Mouse (Mus musculus) testis, postnatal 14 days (tissue): Measurements from ENCODE around the gene Mfsd4a.

ENCODE experiments used
- DNase-seq: peaks from one replicate; pipeline ENCODE4 v3.0.0; 2021; ENCODE audit warnings: low spot score

Gene Mfsd4a

DNA sequence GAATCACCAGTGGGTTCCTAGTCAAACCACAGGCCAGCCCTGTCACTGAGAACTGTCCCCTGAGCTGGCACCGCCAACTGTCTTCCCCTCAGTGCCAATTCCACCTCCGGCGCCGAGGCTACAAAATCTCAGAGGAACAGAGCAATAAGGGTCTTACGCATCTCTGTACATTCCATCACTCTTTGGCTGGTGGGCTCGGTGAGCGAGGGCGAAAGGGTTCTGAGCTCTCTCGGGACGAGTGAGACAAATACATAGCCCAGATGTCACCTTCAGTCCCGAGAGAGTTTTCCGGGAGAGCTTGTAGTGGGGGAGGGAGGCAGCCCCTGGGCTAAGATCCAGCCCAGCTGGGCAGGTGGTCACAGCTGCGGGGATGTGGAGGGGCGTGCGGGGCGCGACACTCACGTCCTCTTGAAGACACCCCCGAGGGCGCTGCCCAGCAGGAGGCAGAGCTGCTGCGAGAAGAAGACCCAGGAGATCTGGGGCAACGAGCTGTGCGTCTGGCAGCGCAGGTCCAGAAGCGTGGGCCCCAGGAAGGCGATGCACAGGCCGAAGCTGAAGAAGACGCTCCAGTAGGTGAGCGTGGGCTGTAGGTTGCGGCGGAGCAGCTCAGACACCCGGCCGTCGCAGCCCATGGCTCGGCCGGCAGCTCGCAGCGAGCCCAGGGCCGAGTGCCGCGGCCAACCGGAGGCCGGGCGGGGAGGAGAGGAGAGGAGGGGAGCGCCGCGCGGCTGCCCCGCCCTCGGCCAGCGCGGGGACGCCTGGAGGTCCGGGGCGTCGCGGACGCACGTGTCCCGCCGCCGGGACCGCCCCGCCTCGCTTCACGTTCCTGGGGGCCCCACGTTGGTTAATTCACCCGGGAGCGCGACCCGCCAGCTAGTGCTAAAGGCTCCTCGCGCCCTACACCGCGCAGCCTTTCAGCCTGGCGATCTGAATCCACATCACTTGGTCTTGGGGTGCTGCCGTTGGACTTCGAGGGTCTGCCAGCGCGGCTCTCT is at the start of gene Mfsd4a:
Mfsd4a (minus strand) TSS at position 802 of the 995 bp plus-strand sequence.
- DNase-seq, result peak; percentile 30

DNA sequence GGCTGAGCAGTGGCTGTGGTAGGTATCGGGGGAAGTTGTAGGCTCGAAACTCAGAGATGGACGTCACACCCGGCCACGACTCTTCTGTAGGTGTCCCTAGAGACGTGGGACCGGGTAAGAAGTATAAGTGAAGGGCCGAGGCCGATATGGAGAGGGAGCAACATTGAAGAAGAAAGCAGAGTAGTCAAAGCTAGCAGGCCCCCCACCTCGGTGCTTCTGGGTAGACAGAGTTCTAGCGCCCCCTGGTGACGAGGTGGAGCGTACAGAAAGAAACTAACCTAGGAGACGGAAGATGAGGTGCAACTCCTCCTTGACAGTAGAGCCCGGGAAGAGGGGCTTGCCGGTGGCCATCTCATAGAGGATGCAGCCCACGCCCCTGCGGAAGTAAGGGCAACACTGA is 48.7 kb upstream of the Mfsd4a start:
- DNase-seq, result peak; percentile 74

DNA sequence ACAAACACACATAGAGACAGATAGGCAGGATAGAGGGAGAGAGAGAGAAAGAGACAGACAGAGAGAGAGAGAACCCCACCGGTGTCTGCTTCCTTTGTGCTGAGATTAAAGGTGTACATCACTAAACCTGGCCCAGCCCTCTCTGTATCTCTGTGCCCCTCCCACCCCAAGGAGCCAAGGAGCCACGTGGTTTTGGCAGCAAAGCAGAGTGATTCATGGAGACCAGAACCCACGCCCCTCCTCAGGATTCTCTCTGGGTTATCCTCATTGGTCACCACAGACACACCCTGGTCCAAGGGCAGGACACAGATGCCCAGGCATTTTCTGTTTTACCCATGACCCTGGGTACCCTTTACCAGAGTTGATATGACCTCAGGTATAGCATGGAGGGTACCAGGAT is 45.2 kb upstream of the Mfsd4a start:
- DNase-seq, result no peak

DNA sequence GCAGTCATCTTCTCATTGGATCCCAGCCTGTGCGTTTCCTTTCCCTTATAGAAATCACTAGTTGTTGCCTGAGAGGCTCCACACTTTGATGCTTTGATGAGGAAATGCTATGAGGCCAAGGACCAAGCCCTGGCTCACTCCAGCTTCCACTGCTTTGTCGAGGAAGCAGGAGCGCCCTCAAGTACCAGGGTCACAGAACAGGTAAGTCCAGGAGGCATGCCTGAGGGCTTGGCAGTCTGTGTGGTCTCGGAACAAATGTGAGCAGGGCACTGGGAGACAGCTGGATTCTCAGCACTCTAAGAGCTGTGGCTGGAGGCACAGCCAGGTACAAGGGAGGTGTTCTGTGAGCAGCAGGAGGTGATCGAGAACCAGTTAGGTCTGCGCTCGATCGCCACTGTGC is 44.6 kb upstream of the Mfsd4a start:
- DNase-seq, result no peak

DNA sequence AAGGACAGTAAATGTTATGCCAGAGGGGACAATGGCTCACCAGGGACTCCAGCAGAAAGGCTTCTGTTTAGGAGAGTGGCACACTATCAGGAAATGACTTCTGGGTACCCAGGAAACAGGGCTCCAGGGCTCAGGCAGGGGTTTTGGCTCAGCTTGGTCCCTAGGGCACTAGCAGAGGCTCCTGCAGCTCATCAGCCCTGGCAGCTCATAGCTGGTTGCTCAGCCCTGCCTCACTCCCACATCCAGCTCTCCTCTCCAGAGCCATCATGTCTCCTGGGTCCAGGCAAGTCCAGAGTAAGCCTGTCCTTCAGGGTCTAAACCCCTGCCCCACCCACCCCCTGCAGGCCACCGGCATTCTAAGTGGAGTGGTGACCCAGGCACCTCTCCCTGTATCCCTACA is 43.5 kb upstream of the Mfsd4a start:
- no peak for DNase-seq

DNA sequence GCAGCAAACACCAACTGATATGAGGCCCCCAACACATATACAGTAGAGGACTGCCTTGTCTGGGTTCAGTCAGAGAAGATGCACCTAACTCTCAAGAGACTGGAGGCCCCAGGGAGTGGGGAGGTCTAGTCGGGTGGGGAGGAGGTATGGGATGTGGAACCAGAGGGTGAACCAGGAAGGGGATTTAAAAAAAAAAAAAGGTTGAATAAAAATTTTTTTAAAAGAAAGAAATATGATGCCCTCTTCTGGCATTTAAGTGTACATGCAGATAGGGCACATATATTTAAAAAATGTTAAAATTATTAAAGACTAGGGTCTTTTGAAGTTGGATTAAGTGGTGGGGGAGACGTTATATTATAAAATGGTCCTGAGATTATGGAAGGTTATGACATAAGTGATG is 41.5 kb upstream of the Mfsd4a start:
- no peak for DNase-seq

DNA sequence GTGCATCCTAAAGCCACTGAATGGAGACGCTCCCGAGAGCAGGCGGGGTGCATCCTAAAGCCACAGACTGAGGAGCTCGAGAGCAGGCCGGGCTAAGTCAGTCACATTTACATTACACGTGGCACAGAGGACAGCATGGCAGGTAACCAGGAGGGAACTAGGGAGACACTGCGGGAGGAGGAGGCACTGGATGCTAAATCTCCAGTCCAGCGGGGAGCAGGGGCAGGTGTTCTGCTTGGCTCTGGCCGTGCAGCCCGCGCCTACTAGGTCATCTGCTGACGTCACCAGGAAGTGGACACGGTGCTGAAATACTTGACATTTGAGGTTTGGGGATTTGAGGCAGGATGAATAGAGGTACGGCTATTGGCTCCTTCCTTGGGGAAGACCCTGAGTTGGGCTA is 36.5 kb upstream of the Mfsd4a start:
- DNase-seq, result no peak

DNA sequence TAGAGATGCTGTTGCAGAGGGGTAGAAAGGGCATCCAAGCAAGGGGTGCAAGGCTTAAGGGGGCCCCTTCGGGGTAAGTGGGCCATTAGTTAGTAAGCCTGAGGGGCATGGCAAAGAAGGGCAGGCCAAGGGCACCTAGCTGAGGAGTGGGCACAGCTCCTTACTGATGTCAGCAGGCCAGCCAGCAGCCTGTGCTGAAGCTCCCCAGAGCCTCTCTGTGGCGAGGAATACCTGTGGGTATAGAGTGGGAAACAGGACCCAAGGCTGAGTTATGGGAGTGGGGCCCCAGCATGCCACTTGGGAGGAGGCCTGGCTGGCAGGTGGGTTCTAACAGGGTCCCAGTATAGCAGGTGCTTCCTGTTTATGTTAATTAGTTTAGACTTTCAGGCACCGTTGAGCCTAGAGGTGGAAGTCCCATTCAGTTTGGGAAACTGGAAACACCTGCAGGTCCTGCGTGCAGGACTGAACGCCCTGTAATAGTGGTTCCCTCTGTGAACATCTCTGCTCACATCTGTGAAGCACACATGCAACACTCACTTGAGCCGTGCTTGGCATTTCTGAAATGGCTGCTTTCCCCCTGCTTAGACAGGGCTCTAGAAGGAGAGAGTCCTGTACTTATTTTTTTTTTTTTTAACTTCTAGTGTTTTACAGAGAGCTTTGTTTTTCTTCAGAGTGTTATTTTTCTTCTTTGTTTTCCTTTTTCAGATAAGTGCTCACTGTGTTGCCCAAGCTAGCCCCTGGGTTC is 34.3 kb upstream of the Mfsd4a start:
- DNase-seq, result no peak

DNA sequence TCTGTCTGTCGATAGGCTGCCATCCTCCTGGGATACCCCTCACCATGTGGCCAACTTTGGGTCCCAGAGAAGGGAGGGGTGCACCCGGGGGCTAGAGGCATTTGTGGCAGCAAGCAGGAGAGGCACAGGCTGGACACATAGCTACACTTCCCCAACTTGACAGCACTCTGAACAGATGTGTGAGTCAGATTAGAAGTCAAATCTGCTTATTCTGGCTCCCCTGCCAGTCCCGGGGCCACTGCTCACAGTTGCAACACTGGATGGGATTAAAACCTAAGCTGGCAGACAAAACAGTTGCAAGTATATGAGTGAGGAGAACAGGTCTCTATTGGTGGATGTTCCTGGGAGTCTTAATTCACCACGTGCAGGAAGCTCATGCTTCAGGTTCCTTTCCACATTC is 31.9 kb upstream of the Mfsd4a start:
- no peak for DNase-seq

DNA sequence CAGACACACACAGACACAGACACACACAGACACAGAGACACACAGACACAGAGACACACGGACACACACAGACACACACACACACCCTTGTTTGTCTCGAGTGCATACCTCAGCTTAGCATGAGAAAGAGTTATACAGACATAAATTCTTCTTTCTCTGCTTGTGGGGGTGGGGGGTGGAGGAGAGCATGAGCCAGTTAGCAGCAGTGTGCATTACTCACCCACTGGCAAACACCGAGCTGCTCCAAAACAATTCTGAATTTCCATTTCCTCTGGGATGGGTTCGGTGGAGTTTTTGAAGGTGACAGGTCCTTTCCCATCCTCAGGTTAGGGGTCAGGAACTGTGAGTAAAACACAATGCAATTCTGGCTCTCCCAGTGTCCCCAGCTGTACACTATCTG is 31.2 kb upstream of the Mfsd4a start:
- no peak for DNase-seq

DNA sequence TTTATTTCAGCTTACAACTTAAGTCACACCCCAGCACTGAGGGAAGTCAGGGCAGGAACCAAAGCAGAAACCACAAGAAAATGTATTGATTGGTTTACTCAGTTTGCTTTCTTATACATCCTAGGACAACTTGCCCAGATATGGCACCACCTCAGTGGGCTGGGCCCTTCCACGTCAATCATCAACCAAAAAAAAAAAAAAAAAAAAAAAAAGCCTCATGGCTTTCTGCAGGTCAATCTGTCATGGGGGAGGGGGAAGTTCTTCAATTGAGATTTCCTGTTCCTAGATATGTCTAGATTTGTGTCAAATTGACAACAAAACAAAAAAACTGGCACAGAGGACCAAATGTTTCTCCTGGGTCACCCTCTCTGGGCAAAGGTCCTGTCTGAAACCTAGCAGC is 30.2 kb upstream of the Mfsd4a start:
- no peak for DNase-seq

DNA sequence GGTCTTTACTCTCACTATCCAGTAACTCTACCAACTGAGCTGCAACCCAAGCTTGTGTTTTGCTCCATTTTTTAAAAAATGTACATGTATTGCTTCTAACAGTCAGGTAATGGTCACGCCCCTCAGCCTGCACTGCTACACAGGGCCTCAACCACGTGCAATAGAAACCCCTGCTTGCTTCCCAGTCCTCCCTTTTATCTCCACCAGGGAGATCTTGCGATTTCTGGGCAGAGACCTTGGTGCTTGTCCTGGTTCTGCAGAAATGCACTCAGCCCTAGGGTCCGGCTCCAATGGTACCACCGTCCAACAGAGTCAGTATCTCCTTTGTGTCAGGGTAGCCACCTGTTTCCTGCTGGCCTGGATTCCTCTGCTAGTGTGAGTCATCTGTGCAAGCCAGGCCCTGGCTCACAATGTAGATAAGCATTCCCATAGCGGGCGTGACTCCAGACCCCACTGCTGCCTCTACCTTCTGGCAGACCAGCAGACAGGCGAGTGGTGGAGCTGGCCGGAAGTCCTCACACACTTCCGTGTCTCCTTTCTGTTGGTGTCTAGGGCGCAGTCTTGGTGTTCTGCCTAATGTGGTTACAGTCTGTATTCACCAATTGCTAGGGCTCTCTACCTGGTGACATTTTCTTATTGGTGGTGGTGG is 27.6 kb upstream of the Mfsd4a start:
- DNase-seq, result no peak

DNA sequence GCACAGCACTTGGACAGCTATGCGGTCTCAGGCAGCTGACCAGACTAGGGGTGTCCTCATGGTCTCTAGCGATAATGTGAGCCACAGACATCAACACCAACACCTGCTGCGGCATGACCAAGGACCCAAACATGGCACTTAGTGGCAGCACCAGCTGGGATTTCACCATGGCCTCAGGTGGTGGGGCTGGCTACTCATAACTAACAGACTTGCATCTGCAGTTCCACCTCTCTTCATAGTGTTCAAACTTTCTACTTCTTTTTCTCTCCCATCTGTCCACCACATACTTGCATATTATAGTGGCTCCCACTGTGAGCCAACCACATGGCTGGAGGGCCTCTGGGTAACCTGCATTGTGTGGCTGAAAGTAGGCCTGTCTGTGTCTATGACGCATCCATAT is 25.4 kb upstream of the Mfsd4a start:
- no peak for DNase-seq

DNA sequence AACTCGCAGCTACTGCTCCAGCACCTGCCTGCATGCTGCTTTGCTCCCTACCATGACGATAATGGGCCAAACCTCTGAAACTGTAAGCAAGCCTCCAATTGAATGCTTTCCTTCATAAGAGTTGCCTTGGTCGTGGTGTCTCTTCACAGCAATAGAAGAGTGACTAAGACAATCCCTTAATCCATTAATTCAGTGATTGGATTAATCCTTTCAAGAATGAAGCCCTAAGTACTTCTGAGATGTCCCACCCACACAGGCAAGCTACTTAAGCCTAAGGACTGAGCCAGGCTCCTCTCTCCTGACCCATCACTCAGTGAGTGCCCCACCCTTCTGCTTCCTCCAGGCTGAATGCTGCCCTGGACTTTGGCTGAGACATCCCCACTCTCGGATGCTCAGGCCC is 22.4 kb upstream of the Mfsd4a start:
- no peak for DNase-seq

DNA sequence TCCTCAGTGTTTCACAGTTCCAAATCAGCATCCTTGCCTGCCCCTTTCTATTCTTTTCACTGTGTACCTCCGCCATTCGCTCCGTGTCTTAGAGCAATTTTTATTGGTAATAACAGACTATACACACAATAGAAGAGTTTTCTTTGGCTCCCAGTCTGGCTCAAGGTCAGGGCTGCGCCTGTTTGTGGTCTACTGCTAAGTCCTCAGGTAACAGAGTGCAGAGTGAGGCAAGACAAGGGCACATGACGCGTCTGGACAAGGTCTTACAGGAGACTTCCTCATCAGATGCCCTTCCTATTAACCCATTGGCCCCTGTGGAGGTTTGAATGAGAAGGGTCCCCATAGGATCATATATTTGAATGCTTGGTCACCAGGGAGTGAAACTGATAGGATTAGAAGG is 21.9 kb upstream of the Mfsd4a start:
- no peak for DNase-seq

DNA sequence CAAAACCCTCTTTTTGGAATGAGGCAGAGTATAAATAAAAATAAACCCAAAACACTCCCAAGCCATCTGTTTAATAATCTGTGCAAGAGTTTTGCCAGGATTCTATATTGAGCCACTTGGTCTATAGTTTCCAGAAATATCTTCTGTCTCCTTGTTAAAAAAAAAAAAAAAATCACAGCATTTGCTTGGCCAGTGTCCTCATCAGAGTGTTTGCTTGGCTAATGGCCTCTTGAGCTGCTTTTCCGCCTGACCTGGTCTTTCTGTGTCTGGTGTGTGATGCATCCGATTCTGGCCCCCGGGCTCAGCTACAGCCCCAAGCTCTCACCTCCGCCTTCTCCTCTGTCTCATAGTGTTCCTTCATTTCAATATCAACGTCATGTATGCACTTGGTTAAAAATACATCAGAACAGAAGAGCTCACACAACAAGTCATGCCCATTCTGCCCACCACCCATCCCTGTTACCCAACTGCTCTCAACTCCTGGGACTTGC is 20.4 kb upstream of the Mfsd4a start:
- no peak for DNase-seq

DNA sequence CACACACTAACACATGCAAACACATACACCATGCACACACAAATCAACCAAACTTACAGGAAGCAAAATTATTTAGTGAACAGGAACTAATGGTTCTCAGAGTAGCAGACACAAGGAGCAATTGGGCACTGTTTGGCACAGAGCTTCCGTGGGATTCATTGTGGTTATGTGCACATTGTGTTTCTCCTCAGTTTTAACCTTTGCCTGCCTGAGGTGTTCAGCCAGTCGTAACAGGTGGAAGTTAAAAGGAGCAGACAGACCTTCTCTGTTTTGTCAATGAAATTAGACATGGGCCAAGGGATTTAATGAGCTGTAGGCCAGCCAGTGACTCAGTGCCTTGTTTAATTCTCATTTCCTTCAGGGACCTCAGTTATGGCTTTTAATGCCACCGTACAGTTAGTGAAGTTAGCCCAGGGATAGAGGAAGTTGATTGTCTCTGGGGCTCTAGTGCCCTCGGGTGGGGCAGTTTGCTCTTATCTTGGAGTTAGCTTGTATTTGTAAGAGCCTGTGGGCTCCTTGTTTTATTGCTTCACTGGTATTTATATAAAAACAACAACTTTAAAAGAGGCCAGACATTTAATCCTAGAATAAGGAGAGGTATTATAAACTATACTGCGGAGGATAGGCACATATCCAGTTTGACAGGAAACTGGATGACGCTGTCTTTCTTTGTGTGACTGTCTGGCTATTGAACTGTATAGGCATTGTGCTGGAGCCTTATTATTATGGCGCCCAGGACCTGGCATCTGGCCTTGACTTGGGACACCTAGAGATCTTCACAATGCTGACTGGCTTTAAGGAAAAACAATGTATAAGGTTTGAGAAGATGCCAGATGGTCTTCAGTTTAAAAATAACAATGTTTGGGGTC is 17.6 kb upstream of the Mfsd4a start:
- DNase-seq, result no peak

DNA sequence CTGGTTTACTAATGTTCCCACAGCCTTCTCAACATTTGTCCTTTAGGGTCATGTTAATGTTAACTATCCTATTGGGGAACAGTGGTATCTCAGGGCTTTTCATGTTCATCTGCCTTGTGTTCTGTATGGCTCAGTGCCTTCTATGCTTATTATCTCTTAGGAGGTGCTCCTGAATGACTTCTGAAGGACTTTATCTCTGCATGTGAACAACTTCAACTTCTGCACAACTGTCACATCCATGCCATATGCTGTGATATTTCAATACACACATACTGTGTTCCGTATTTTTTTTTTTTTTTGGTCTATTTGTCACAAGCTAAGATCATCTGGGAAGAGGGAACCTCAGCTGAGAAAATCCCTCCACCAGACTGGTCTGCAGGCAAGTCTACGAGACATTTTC is 10.6 kb upstream of the Mfsd4a start:
- DNase-seq, result no peak

DNA sequence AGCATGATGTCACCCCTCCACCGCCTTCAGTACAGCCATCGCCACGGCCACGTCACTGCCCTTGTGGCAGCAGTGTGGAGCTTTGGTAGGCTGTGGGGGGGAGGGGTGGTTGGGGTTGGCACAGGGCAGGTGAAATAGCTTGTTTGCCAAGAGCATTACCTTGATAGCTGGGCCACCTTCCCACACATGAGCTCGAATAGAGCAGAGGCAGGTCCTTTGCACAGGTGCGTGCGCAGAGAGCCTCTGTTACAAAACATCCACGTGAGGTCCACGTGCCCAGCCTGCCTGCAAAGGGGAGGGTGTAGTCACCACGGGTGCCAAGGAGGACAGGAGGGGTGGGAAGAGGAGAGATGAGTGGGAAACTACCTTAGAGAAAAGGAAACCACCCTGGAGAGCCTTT is 7.7 kb upstream of the Mfsd4a start:
- no peak for DNase-seq

DNA sequence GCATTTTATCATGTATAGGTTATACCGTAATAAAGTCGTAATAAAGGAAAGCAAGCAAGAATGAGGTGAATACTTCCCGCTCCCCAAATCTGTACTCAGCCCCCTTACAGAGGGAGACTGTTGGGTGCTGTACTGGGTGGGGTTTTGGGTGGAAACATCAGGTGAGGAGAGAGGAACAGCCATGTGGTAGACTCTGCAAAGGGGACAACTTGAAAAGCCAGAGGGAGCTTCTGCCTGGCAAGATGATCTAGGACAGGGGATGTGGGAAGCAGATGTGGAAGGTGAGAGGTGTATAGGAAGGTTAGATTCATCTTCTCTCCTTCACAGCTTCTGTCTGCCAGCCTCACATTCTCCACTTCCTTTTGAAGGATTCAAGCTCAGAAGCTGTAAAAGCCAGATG is 2.8 kb upstream of the Mfsd4a start:
- DNase-seq, result no peak

DNA sequence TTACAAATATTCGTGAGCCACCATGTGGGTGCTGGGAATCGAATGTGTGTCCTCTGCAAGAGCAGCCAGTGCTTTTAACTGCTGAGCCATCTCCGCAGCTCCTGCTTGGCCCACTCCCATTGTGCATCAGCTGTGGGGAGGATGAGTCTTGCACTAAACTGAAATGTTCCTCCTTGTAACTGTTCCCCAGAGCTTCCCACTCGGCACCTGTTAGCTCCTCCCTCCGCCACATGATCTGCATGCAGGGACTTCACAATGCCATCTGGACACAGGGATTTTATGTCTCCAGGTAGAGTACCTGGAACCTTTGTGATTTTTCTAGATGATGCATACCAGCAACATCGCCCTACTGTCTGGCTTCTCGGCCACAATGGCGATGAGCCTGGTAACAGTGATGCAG is 1.6 kb upstream of the Mfsd4a start:
- no peak for DNase-seq
